Mouse (Mus musculus): ENCODE results near the gene Sfxn5. TPM values are rescaled to one million over a fixed set of nuclear protein-coding genes. Genes with fewer than 3 reads are reported as not detected.
A peak's percentile ranks its signal among the peaks of the same experiment; 100 is the strongest.

Sfxn5 gene
- total RNA-seq, 2 experiments from 2014 or later, result 164 to 165 TPM

DNA sequence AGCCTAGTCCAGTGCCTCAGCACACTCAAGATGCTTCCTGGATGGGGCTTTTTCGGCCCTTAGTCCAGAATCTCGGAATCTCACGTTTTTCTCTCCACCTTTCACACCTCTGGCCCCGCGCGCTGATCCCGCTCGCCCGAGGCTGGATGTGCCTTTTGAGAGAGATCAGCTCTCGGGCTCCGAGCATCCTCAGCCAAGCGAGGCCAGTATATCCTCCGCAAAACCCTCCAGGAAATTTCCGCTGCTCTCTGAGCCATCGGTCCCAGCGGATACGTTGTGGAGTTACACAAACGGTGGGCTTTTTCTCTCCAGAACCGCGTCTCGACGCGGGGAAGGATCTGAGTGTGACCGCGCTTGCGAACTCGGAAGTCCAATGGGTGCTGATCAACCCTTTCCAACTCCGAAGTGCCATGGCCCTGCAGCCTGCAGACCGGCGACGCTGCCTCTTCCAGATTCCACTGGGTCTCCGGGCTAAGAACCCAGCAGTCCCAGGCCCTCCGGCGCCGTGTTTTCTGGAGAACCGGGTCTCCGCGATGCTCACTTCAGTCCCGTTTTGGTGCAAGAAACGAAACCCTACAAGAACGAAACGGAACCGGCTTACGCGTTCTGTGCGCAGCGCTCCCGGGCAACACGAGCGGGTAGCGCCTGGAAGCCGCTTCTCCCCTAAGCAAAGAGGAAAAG, 143.2 kb downstream of the Sfxn5 start:
- DNase-seq, result peak; percentile 56

DNA sequence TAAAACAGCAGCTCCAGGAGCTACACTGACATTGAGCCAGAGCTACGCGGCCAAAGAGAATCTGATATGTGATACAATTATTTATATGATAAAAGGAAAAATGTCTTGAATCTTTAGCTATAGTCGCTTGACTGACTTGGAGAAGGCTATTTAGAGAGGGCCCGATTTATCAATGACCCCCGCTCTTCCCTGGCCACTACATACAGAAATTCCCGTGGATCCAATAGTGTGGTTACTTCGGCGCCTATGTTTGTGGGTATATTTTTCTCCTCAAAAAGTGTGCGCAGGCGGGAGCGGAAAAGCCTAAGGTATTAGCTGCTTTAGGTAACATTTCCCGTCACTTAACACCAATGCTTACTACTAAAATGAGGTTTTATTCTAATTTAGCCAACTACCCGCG, 143.9 kb downstream of the Sfxn5 start:
- DNase-seq, result no peak

DNA sequence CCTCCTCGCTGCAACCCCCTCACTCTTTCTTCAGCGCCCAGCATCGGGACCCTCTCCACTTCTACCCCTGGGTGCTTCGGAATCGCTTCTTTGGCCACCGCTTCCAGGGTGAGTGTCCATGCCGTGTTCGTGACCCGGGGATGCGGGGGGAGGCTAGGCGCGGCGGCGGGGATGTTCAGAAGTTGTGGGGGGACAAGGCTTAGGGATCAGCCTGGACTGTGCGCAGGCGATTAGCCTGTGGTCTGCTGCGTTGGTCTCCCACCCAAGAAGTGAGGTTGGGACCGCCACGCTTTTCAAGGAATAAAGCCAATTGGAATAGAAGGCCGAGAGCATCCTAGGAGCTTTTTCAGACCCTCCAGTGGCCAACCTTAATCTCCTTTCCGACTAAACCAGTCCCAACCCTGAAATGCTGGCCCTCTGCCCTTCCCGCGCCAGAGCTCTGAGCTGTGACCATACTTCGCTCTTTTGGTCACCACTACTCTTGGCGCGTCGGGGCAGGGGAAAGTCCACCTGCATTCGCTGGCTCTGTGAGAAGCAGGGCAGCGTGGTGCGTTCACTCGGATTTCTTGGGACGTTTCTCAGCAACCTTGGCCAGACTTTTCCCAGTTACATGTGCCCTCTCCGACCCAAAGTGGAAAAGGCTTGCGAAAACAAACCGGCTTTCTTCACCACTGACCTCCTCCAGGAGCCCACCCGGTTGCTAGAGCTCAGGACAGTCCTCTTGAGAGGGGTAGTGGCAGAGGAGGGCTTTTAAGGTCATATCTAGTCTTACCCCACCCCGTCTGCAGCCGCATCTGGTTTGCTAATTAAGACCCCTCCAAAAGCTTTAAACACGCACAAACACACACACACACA, 144.7 kb downstream of the Sfxn5 start:
- DNase-seq, result peak in 1 of 2 experiments; percentile 23

DNA sequence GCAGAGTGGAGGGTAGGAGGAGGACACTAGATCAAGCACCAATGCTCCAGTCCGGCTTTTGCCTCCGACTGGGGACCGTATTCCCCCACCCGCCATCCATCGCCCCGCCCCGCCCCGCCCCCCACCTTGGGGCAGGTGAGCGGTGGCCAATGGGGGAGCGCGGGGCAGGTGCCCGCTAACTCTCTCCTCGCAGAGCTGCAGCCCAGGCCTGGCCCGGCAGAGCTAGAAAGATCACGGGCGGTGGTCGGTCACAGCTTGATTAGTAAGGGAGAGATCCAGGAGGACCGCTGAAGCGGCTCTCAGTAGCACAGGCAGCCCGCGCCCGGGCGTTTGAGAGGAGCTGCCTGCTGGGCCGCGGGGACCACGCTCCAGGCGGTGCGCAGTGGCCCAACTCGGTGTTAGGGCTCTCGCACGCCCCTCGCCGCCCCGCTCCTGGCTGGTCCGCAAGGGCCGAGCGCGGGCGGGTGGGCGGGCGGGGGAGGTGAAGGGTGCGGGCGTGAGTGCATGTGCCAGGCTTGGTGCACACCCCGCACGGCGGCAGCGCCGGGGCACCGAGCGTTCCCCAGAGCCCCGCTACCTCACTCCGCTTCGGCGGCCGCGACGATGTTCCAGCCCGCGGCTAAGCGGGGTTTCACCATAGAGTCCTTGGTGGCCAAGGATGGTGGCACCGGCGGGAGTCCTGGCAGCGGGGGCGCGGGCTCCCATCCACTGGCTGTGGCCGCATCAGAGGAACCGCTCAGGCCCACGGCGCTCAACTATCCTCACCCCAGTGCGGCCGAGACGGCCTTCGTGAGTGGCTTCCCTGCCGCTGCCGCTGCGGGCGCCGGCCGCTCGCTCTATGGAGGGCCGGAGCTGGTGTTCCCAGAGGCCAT, 145.6 kb downstream of the Sfxn5 start, which contains the start of gene Emx1:
TSS of gene Emx1 (plus strand) at position 99 of the 872 bp plus-strand sequence.
- peak; percentile 68 to 73 for DNase-seq

DNA sequence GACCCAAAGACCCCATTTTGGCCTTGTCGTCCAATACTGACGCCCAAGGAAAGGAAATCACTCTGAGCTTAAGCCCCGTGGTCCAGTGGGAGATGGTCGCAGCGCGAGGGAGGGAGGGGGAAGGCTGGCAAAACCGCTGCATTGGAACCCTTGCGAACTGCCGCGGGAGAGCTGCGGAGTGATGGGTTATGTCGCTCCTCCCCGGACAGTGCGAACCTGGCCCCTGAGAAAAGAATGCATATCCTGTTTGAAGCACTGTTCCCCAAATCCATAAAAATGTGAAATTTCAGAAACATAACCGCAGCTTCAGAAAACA, 146.5 kb downstream of the Sfxn5 start:
- DNase-seq, result no peak

DNA sequence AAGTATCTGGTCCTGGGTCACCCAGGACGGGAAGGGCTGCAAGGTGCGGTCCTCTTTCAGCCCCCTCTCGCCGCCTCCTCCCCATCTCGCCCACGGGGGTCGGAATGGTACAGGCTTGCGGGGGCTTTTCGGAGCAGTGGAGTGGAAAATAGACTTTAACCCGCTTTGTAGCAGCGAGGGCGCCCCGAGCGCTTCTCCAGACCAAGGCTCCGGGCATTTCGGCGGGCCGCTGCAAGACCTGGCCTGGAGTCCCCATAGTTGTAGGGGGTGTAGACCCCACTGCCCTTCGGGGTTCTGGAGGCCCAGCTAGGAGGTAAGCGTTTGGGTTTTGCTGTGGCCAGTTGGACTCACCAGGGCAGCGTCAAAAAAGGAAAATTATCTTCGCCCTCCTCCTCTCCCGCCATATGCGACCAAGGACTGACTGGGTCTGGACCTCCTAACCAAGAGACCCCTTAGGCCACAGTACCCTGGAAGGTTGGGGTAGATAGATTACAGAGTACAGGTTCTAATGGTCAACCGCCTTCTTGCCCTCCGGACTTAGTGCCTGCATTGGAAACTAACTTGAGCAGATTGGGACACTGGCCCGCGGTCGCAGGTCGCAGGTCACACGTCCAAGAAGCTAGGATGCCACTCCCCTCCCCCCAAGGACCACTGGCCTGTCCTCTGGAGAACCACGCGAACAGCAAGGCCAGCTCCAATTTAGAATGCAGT, 147.0 kb downstream of the Sfxn5 start:
- no peak for DNase-seq

DNA sequence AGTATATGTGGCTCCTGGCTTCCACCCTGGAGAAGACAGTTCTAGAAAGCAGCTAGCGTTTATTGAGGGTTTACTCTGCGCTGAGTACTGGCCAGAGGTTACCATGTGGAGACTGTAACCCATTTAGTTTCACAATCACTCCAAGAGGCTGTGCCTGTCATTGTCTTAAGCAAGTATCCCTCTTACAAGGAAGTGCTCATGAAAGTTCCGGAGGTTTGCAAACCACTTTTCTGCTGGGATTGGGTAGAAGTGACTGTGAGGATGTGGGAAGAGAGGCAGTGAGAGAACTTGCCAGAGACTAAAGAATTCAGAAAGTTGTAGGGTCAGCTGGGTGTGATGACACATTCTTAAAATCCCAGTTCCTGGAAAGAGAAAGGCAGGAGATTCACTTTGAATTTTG, 149.3 kb downstream of the Sfxn5 start:
- DNase-seq, result no peak

DNA sequence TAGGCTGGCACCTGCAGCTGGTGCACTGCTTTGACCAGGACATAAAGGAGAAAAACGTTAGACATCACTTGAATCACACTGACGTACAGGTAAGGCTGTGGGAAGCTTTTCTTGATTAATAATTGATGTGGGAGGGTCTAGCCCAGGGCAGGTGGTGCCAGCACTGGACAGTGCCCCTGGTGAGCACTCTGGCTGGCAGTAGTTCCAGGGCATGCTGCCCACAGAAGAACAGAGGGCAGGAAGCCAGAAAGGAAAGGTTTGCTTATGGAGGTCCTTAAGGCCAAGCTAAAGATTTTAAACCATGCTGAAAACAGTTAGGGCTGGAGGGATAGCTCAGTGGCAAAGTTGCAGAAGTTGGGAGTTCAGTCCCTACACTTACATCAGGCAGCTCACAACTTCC, 153.2 kb downstream of the Sfxn5 start:
- DNase-seq, result no peak

DNA sequence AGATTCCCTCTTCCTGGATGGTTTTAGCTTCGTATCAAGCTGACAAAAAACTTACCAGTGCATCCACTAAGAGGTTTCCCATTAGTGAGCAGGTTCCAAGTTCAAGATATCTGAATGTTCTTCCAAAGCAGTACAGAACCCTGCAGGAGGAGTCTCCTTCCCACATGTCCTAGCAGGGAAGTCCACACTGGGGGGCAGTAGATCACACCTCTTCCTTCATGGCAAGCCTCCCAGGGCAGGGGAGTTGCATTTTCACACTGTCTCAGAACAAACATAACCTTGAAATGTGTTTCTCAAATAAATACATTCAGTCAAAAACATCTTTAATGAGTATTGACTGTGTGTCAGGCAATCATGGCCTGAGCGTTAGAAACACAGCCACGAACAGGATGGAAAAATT, 153.7 kb downstream of the Sfxn5 start:
- DNase-seq, result no peak

DNA sequence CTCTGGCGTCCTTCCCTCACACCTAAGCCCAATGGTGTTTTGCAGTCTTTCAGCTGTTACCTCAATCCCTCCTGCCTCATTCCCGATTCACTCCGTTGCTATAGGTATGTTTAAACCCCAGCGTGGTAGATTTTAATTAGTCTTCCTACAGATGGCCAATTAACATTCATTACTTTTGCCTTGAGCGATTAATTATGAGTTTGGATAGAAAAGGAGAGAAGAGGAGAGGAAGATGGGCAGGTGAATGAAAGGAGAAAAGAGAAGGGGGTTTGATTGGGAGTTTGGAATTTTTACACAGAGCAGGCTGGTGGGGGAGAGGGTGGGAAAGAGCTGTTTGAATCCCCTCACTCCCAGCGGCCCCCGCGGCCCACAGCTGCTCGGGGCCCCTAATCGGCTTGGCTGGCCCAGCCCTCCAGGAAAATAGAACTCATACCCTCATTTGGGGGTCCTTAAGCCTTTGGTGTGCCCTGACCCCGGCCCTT, 167.7 kb downstream of the Sfxn5 start:
- DNase-seq, result no peak

Small RNA genes within 50 kb of the gene (microRNA-seq; reads per million reads assigned to microRNA genes)
- 0 to 0.21 reads per million in 2 experiments for gene Mir705

Other genes with a start within 250 kb of the Sfxn5 start
- gene Spr, start 195.7 kb downstream of the Sfxn5 start, total RNA-seq (2021), result 10 to 100 TPM; 48.7 to 52.6 TPM
- gene Emx1, start 146.0 kb downstream of the Sfxn5 start, total RNA-seq (2021), result 10 to 100 TPM; 17.6 to 19.3 TPM
- 10 to 100 TPM; 49.1 to 52.6 TPM for gene Rab11fip5, start 41.2 kb upstream of the Sfxn5 start, total RNA-seq (2021)
- not detected for gene Noto, start 90.5 kb upstream of the Sfxn5 start, total RNA-seq (2021)
- 10 to 100 TPM; 42.3 to 42.9 TPM for gene Smyd5, start 98.6 kb upstream of the Sfxn5 start, total RNA-seq (2021)
- gene Cct7, start 118.1 kb upstream of the Sfxn5 start, total RNA-seq (2021), result 100 to 1,000 TPM; 225 to 226 TPM
- gene Pradc1, start 118.5 kb upstream of the Sfxn5 start, total RNA-seq (2021), result 10 to 100 TPM; 14.1 to 16.0 TPM
- gene Fbxo41, start 169.6 kb upstream of the Sfxn5 start, total RNA-seq (2021), result 10 to 100 TPM; 91.2 to 96.6 TPM
- gene Egr4, start 180.2 kb upstream of the Sfxn5 start, total RNA-seq (2021), result 10 to 100 TPM; 26.1 to 33.4 TPM

All from layer of hippocampus, postnatal 36 days (tissue).